Mouse (Mus musculus) heart, embryonic 12.5 days (tissue): Measurements from ENCODE around the gene Gucy2e. TPM values are rescaled to one million over a fixed set of nuclear protein-coding genes. Genes with fewer than 3 reads are reported as not detected.

Experiments
- ATAC-seq: fragments of 200-750 bp; cut with Nextera tagmentation; 2 replicates; pipeline ENCODE4 v1.8.0; 2017; ENCODE audit warnings: moderate TSS enrichment, moderate library complexity; ENCODE audit not compliant: insufficient number of reproducible peaks, low FRiP score
- H3K27ac ChIP-seq: fragments of 300-500 bp; sonication (generic); 2 replicates; pipeline ENCODE4 v1.5.1; 2016; ENCODE audit warnings: mild to moderate bottlenecking, moderate library complexity; ENCODE audit not compliant: poor library complexity, severe bottlenecking
- H3K27me3 ChIP-seq: fragments of 300-500 bp; sonication (generic); replicated peaks from 2 replicates; pipeline ENCODE4 v1.6.1; 2016; ENCODE audit warnings: mild to moderate bottlenecking, moderate library complexity
- H3K36me3 ChIP-seq: fragments of 300-500 bp; sonication (generic); 2 replicates; pipeline ENCODE4 v1.6.1; 2016; ENCODE audit warnings: mild to moderate bottlenecking, moderate library complexity
- H3K4me1 ChIP-seq: fragments of 300-500 bp; sonication (generic); replicated peaks from 2 replicates; pipeline ENCODE4 v1.6.1; 2016; ENCODE audit warnings: mild to moderate bottlenecking
- H3K4me2 ChIP-seq: fragments of 300-500 bp; sonication (generic); 2 replicates; pipeline ENCODE4 v1.6.1; 2016; ENCODE audit warnings: mild to moderate bottlenecking, moderate library complexity
- H3K4me3 ChIP-seq: fragments of 300-500 bp; sonication (generic); 2 replicates; pipeline ENCODE4 v1.5.1; 2016; ENCODE audit warnings: mild to moderate bottlenecking
- H3K9ac ChIP-seq: fragments of 300-500 bp; sonication (generic); 2 replicates; pipeline ENCODE4 v1.6.1; 2016; ENCODE audit warnings: mild to moderate bottlenecking, moderate library complexity
- H3K9me3 ChIP-seq: fragments of 300-500 bp; sonication (generic); replicated peaks from 2 replicates; pipeline ENCODE4 v1.6.1; 2016; ENCODE audit warnings: mild to moderate bottlenecking, moderate library complexity
- WGBS: fragments of 180-500 bp; shearing (Covaris S2); methylation state at CpG from one replicate; pipeline ENCODE4 v1.1.7; 2016; 5-methylcytosine and 5-hydroxymethylcytosine counted together
- polyA plus RNA-seq: library from polyadenylated mRNA; unstranded; fragments of >200 nt; fragmentation: Nextera tagmentation; extraction: Ambion mirVana; gene quantifications from 2 replicates; pipeline ENCODE4 v1.2.1, GENCODE M21; 2016

The Gucy2e gene
- polyA plus RNA-seq, 1 experiment from 2014 or later: 0.15 TPM

- H3K4me3 ChIP-seq: no peak overlapping the region
- 88% methylated on average over 1 of the region's 1 CpGs for WGBS
- H3K27me3 ChIP-seq: 0 out of 2 replicates have a peak, but pooled peaks cover 5% of the 10 kb centered on the region
- no peak overlapping the region for H3K4me2 ChIP-seq
- no peaks in the 10 kb centered on the region for H3K9me3 ChIP-seq
- no peaks in the 10 kb centered on the region for H3K4me1 ChIP-seq
- no peaks in the 10 kb centered on the region for H3K36me3 ChIP-seq
- no peak overlapping the region for H3K9ac ChIP-seq
- no peak overlapping the region for H3K27ac ChIP-seq
- ATAC-seq: no peak
Measured at GRCm38 (mm10) chr11:69260111-69260510, 23.3 kb upstream of the Gucy2e start.

- no peak overlapping the region for H3K9ac ChIP-seq
- ATAC-seq: no peak
- H3K9me3 ChIP-seq: no peaks in the 10 kb centered on the region
- no peak overlapping the region for H3K4me2 ChIP-seq
- 53% methylated on average over 5 of the region's 5 CpGs for WGBS
- no peak overlapping the region for H3K4me3 ChIP-seq
- H3K36me3 ChIP-seq: no peaks in the 10 kb centered on the region
- H3K27ac ChIP-seq: no peak overlapping the region
- 0 out of 2 replicates have a peak, but pooled peaks cover 5% of the 10 kb centered on the region for H3K27me3 ChIP-seq
- peaks cover 6% of the 10 kb centered on the region for H3K4me1 ChIP-seq
Measured at GRCm38 (mm10) chr11:69258287-69258686, 21.5 kb upstream of the Gucy2e start.

GRCm38 (mm10) chr11:69257807-69258206 lies 21.0 kb upstream of the Gucy2e start:
- no peak overlapping the region for H3K4me3 ChIP-seq
- no peak overlapping the region for H3K27ac ChIP-seq
- H3K4me1 ChIP-seq: peaks cover 10% of the 10 kb centered on the region
- H3K36me3 ChIP-seq: no peaks in the 10 kb centered on the region
- no peak for ATAC-seq
- 0 out of 2 replicates have a peak, but pooled peaks cover 5% of the 10 kb centered on the region for H3K27me3 ChIP-seq
- H3K9me3 ChIP-seq: no peaks in the 10 kb centered on the region
- no peak overlapping the region for H3K4me2 ChIP-seq
- 50% methylated on average over 4 of the region's 4 CpGs for WGBS
- H3K9ac ChIP-seq: no peak overlapping the region

- no peaks in the 10 kb centered on the region for H3K9me3 ChIP-seq
- no peak overlapping the region for H3K4me2 ChIP-seq
- H3K36me3 ChIP-seq: no peaks in the 10 kb centered on the region
- H3K4me3 ChIP-seq: no peak overlapping the region
- 55% methylated on average over 2 of the region's 2 CpGs for WGBS
- H3K4me1 ChIP-seq: peaks cover 10% of the 10 kb centered on the region
- no peak overlapping the region for H3K9ac ChIP-seq
- H3K27ac ChIP-seq: no peak overlapping the region
- H3K27me3 ChIP-seq: 0 out of 2 replicates have a peak, but pooled peaks cover 5% of the 10 kb centered on the region
- ATAC-seq: no peak
Measured at GRCm38 (mm10) chr11:69257072-69257471, 20.2 kb upstream of the Gucy2e start.

GRCm38 (mm10) chr11:69254808-69255207 lies 18.0 kb upstream of the Gucy2e start:
- ATAC-seq: no peak
- Histone ChIP-seq H3K4me1 (peaks cover 10% of the 10 kb centered on the region), H3K4me2 (no peak overlapping the region), H3K36me3 (no peaks in the 10 kb centered on the region), H3K27ac (no peak overlapping the region), H3K27me3 (0 out of 2 replicates have a peak, but pooled peaks cover 5% of the 10 kb centered on the region), H3K4me3 (no peak overlapping the region), H3K9ac (no peak overlapping the region), H3K9me3 (no peaks in the 10 kb centered on the region)
- WGBS: 77% methylated on average over 5 of the region's 5 CpGs

- Histone ChIP-seq H3K9ac (0 out of 2 replicates have a peak overlapping the region, but pooled peaks have one; percentile 15), H3K4me3 (peak overlapping the region; percentile 13; the same call in 1 of the 2 replicates), H3K27me3 (0 out of 2 replicates have a peak, but pooled peaks cover 5% of the 10 kb centered on the region), H3K9me3 (no peaks in the 10 kb centered on the region), H3K36me3 (no peaks in the 10 kb centered on the region), H3K4me2 (peak overlapping the region; percentile 53), H3K27ac (peak overlapping the region; percentile 6; the same call in 1 of the 2 replicates), H3K4me1 (peaks cover 10% of the 10 kb centered on the region)
- no peak for ATAC-seq
- WGBS: 21% methylated on average over 9 of the region's 9 CpGs
Measured at GRCm38 (mm10) chr11:69253131-69253530, 16.3 kb upstream of the Gucy2e start.

DNA sequence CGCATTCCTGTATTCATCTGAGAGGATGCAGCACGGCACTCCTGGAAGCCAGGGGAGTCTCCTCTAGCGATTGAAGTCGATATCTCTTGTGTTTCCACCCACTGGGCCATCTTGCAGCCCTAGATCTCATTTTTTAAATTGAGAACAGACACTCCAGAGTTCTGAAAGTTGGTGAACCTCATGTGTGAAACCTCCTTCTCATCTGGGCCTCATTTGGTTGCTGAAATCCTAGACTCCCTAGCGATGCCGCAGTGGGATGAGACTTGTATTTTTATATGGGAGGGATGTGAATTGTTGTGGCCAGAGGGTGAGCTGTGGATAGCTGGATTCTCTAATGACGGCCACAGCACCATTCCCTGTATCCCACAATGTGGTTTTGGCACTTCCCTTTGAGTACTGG lies 15.1 kb upstream of the Gucy2e start:
- Histone ChIP-seq H3K9ac (no peak overlapping the region), H3K36me3 (no peaks in the 10 kb centered on the region), H3K27ac (no peak overlapping the region), H3K27me3 (0 out of 2 replicates have a peak, but pooled peaks cover 5% of the 10 kb centered on the region), H3K9me3 (no peaks in the 10 kb centered on the region), H3K4me2 (no peak overlapping the region), H3K4me1 (peaks cover 10% of the 10 kb centered on the region), H3K4me3 (no peak overlapping the region)
- WGBS: 79% methylated on average over 7 of the region's 7 CpGs
- ATAC-seq: no peak

- no peaks in the 10 kb centered on the region for H3K27me3 ChIP-seq
- H3K36me3 ChIP-seq: no peaks in the 10 kb centered on the region
- ATAC-seq: no peak
- H3K27ac ChIP-seq: no peak overlapping the region
- 59% methylated on average over 14 of the region's 14 CpGs for WGBS
- no peak overlapping the region for H3K9ac ChIP-seq
- H3K4me2 ChIP-seq: no peak overlapping the region
- peaks cover 14% of the 10 kb centered on the region for H3K4me1 ChIP-seq
- no peak overlapping the region for H3K4me3 ChIP-seq
- no peaks in the 10 kb centered on the region for H3K9me3 ChIP-seq
Measured at GRCm38 (mm10) chr11:69251135-69251842, 14.5 kb upstream of the Gucy2e start.

DNA sequence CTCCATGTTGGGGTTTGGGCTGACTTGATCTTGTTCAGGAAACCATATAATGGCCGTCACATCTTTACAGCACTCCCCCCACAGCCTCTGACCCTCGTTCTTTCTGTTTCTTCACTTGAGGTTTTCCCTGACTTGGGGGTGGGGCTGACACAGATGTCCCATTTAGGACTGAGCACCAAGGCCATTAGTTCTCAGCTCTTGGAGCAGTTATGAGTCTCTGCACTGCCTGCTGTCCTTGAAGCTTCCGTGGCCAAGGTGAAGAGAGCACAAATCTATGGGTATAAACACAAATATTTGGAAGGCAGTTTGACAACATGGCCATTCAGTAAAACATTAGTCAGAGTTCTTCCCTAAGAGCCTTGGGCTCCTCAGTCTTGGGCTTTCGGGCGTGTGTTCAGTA lies 13.3 kb upstream of the Gucy2e start:
- H3K4me3 ChIP-seq: no peak overlapping the region
- H3K9ac ChIP-seq: no peak overlapping the region
- no peak for ATAC-seq
- H3K4me1 ChIP-seq: peaks cover 23% of the 10 kb centered on the region
- H3K27ac ChIP-seq: no peak overlapping the region
- 81% methylated on average over 5 of the region's 5 CpGs for WGBS
- H3K36me3 ChIP-seq: no peaks in the 10 kb centered on the region
- H3K4me2 ChIP-seq: no peak overlapping the region
- H3K9me3 ChIP-seq: no peaks in the 10 kb centered on the region
- no peaks in the 10 kb centered on the region for H3K27me3 ChIP-seq

- H3K4me3 ChIP-seq: no peak overlapping the region
- no peak for ATAC-seq
- no peaks in the 10 kb centered on the region for H3K27me3 ChIP-seq
- no peak overlapping the region for H3K4me2 ChIP-seq
- WGBS: 80% methylated on average over 3 of the region's 3 CpGs
- H3K36me3 ChIP-seq: no peaks in the 10 kb centered on the region
- H3K9ac ChIP-seq: no peak overlapping the region
- H3K9me3 ChIP-seq: no peaks in the 10 kb centered on the region
- peaks cover 23% of the 10 kb centered on the region for H3K4me1 ChIP-seq
- no peak overlapping the region for H3K27ac ChIP-seq
Measured at GRCm38 (mm10) chr11:69249131-69249530, 12.3 kb upstream of the Gucy2e start.

- peak overlapping the region; percentile 4; the same call in 1 of the 2 replicates for H3K4me3 ChIP-seq
- 10% methylated on average over 2 of the region's 2 CpGs for WGBS
- ATAC-seq: no peak
- no peaks in the 10 kb centered on the region for H3K9me3 ChIP-seq
- no peaks in the 10 kb centered on the region for H3K27me3 ChIP-seq
- peaks cover 13% of the 10 kb centered on the region for H3K4me1 ChIP-seq
- H3K27ac ChIP-seq: peak overlapping the region; percentile 55
- H3K9ac ChIP-seq: no peak overlapping the region
- H3K4me2 ChIP-seq: peak overlapping the region; percentile 51
- no peaks in the 10 kb centered on the region for H3K36me3 ChIP-seq
Measured at GRCm38 (mm10) chr11:69245643-69246042, 8.8 kb upstream of the Gucy2e start.
